Mouse (Mus musculus) retina, adult 2 months (tissue): ENCODE data around the gene Lnpep.
"Not testable (repeated sequence)": the region's sequence is repeated elsewhere in the genome, so short reads cannot be mapped to it uniquely, and the experiment has no call there.

ENCODE experiments used
- DNase-seq: peaks from one replicate; pipeline ENCODE4 v3.0.0-alpha.2; 2012; ENCODE audit warnings: low read depth, low spot score

Lnpep gene

DNA sequence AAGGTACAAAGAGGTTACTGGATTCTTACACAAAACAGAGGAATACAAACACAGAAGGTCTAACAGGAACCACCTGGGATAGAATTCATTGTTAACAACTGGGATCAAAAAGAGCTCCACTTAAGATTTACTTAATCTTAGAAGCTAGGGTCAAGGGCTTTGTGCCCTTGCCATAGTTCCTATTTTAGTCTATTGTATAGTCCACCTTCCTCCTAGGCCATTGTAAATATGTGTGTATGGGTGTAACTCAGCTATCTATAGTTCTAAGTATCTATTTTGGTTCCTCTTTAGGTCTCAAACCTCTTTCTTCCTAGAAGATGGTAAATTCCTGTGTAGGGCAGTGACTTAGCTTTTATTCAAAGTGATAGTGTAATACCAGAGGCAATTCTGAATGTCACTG, 128.6 kb downstream of the Lnpep start:
- DNase-seq, result not testable (repeated sequence)

DNA sequence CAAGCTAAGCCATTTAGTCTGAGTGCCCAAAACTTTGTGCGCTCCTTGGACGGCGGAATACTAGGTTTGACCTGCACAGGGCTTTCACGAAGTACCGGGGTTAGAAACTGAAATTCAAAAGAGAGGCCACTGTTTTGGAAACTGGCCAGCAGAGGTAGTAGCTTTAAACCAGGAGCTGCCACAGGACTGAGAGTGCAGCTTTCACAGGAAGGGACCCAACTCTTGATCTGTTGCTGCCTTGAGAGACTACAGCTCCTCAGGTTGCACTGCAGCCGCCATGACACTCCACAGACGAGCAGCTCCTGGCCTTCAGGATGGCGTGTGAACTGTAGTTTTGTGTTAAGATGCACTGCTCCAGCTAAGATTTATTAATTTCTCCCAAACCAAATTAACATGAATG, 132.7 kb downstream of the Lnpep start:
- no peak for DNase-seq

DNA sequence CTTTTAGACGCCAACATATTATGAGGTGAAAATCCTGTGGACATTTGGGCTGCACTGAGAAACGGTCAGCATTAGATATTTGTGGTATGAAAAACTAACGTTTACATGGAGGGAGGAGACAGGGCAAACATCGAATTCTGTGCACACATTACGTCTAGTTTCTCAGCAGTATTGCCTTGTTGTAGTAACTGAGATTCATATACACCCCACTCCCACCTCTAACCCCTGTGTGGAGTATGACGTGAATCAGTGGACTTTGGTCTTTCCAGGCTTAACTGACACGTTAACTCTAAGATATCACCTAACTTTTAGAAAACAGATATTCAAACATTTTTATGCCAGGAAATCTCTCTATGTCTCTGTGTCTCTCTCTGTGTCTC, 133.2 kb downstream of the Lnpep start:
- no peak for DNase-seq

DNA sequence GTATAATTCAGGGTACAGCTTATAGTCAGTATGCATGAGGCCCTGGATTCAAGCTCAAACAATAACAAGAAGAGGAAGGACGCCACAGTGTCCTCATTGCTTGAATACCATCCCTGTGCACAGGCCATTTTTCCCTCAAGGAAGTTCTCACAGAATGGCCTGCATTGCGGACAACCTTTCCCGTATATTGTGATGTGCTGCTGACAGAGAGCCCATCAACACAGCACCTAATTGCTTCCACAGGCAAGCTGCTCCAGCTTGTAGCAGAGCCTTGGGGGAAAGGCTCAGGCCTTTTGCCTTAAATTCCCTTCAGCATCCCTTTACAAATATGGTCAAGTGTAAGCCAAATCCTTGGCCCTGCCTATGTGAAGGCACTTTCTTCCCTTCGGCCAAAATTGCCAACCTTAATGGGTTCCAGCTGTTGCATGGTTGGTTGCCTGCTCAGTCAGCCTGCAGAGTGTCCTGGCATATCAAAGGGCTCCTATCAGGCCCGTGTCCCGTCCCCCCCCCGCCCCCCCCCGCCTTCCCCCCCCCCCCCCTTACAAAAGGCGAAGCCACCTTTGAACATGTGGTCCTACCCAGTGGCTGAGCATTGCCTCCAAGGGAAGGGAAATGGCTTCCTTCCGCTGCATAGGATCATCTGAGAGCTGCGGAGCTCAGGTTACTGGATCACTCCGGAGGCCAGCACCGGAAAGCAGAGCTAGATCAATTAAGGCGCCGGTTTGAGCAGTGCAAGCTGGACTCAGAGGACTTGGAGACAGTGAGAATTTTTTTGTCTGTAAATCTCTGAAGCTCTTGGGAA, 133.8 kb downstream of the Lnpep start:
- DNase-seq, result no peak

DNA sequence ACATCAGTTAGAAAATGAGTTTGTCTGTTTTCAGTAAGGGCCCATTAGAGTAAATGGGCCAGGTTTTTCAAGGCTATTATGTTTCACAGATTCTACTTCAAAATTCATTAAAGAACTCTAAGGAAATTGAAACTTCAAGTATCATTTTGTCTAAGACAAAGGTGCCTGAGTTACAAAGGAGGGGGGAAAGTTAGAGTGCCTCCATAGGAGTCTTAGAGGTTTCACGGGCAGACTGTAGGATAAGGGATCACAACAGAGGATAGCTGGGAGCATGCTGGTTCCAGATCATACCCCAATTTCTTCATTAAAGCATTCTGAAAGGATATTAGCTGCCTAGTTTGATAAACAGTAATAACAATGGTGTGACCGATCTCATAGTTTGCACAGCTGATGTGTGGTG, 139.1 kb downstream of the Lnpep start:
- DNase-seq, result no peak
